18 mouse cellular contexts compared by ENCODE assay signal in the genomic region with DNA sequence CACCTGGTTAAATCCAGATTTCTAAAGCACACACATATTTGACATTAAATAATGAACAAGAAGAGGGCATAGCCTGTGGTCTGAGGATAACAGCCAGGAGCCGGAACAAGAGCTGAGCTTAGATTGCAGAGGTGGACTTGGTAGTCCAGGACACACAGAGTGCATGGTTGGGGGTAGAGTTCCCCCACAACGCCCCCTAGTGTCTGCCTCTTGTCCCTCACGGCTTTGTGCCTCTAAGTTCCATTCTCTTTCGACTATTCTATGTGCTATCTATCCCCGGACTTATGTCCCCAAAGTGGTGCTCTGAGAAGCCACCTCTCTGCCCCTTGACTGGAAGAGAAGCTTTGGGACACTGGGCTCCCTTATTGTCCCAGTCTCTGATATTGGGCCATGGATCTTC. TPM values are rescaled to one million over a fixed set of nuclear protein-coding genes. Genes with fewer than 3 reads are reported as not detected.
DNase-seq lines count a peak whose midpoint lies in the region; ATAC-seq and TF ChIP-seq lines count a peak whose summit lies in the region.
"Had no signal": no experiment of that assay in that cellular context is flagged by ENCODE, and none has a peak within 500 bp of the region (broad histone marks: within the 10 kb centered on the region; RNA-seq: fewer than 3 reads in every experiment).

No protein-coding gene starts in this region.

- no peak for TF ChIP-seq POLR2A in spleen, adult 2 months (IDR thresholded peaks at IDR 0.05; ENCODE audit: low read depth, low read length)
- TF ChIP-seq POLR2A in bone marrow, adult 2 months (IDR thresholded peaks at IDR 0.05; ENCODE audit: borderline replicate concordance, control insufficient read depth, low read depth, low read length): no peak

- no peaks in the 10 kb centered on the region for H3K36me3 ChIP-seq in spleen, adult 2 months (ENCODE audit: control insufficient read depth, insufficient read depth, low read length)
- H3K36me3 ChIP-seq: hindbrain, embryonic 10.5 days; liver, embryonic 13.5 days; neural tube, embryonic 12.5 days had no signal

- peaks cover 6% of the 10 kb centered on the region; the same call in 1 of the 2 replicates for H3K4me1 ChIP-seq in spleen, adult 2 months (ENCODE audit: control insufficient read depth, insufficient read depth, insufficient read length)
- no peaks in the 10 kb centered on the region for H3K4me1 ChIP-seq in bone marrow, adult 2 months (ENCODE audit: control insufficient read depth, insufficient read depth, low read length)
- H3K4me1 ChIP-seq: liver, embryonic 13.5 days; neural tube, embryonic 12.5 days had no signal

- WGBS in spleen, adult 2 months: 82% methylated on average over 5 of the region's 5 CpGs
- WGBS in bone marrow, adult 2 months: 67% methylated on average over 5 of the region's 5 CpGs

- peak; percentile 23; the same call in 1 of the 2 replicates for TF ChIP-seq CTCF in spleen, adult 2 months (IDR thresholded peaks at IDR 0.05; ENCODE audit: extremely low read depth, insufficient read depth, insufficient read length, insufficient replicate concordance)
- TF ChIP-seq CTCF in bone marrow, adult 2 months (IDR thresholded peaks at IDR 0.05; ENCODE audit: control insufficient read depth, insufficient read depth, low read length): peak; percentile 39; the same call in 1 of the 2 replicates

- DNase-seq in kidney, adult 18-20 months: peak; percentile 23
- no peak for DNase-seq in kidney, postnatal 10 days
- no peak for DNase-seq in spleen, adult 2 months (ENCODE audit: low read depth in 1 of 2, low spot score in 2 of 2)
- DNase-seq in spleen, postnatal 36 days (ENCODE audit: low spot score in 2 of 2): no peak
- peak; percentile 31 for DNase-seq in induced T-regulatory cell, adult 2 months (ENCODE audit: low read depth)
- DNase-seq in retina, embryonic 14.5 days (ENCODE audit: low spot score): no peak
- DNase-seq: adrenal gland, adult 8-10 months; cerebellum, postnatal 10 days; kidney, adult 8-10 months; liver, embryonic 13.5 days; spleen, adult 18-20 months had no signal

- no peak overlapping the region for H3K4me3 ChIP-seq in spleen, adult 2 months (ENCODE audit: extremely low read depth, insufficient read depth, insufficient read length)
- no peak overlapping the region for H3K4me3 ChIP-seq in bone marrow, adult 2 months (replicated peaks; ENCODE audit: control insufficient read depth, low read depth, low read length)
- H3K4me3 ChIP-seq: heart, embryonic 12.5 days; hindbrain, embryonic 10.5 days; liver, embryonic 13.5 days; neural tube, embryonic 12.5 days had no signal

- H3K27me3 ChIP-seq in spleen, adult 2 months (ENCODE audit: control insufficient read depth, insufficient read depth, low read length): no peaks in the 10 kb centered on the region
- H3K27me3 ChIP-seq: heart, embryonic 12.5 days; liver, embryonic 13.5 days; neural tube, embryonic 12.5 days had no signal

- no peak overlapping the region for H3K27ac ChIP-seq in spleen, adult 2 months (ENCODE audit: insufficient read depth, low read length)
- no peak overlapping the region for H3K27ac ChIP-seq in bone marrow, adult 2 months (ENCODE audit: control insufficient read depth, insufficient read depth, low read depth, low read length, poor library complexity)
- H3K27ac ChIP-seq: hindbrain, embryonic 10.5 days; liver, embryonic 13.5 days; macrophage; neural tube, embryonic 12.5 days had no signal

- no peak for ATAC-seq in activated CD4-positive, CD25-positive, alpha-beta regulatory T cell, adult 4 months
- ATAC-seq: midbrain, embryonic 16.5 days had no signal

RNA-seq across cellular contexts. Expression of a gene that starts 50.2 kb away (rescaled TPM):
- 39.8 and 40.1 TPM in 2 replicates for polyA plus RNA-seq in spleen, adult 2 months (2012; rRNA removed)
- 12.7 and 28.0 TPM in 2 replicates for polyA plus RNA-seq in bone marrow, adult 2 months (2011; ENCODE audit: insufficient read depth, insufficient read length, low replicate concordance, missing spikeins)
- polyA plus RNA-seq in activated CD4-positive, CD25-positive, alpha-beta regulatory T cell, adult 4 months (2017; shearing (Covaris generic)): 1 to 10 TPM; 2.1 to 3.8 TPM

Comparison
In these comparisons a context has a peak if more than half of its experiments do, and no peak if none do; other contexts are left out.
1. DNase-seq: peak in kidney, adult 18-20 months (single experiment) and induced T-regulatory cell, adult 2 months (single experiment); none in kidney, postnatal 10 days (single experiment), spleen, adult 2 months (0 of 2), spleen, postnatal 36 days (0 of 2) and retina, embryonic 14.5 days (single experiment).